Mouse (Mus musculus): ENCODE measurements around the gene Rpl13a. TPM values are rescaled to one million over a fixed set of nuclear protein-coding genes. Genes with fewer than 3 reads are reported as not detected.

Rpl13a gene
- total and polyA plus RNA-seq, 2 experiments from 2014 or later: 701 to 1,048 TPM

GRCm38 (mm10) chr7:45082401-45083299 lies 45.9 kb downstream of the Rpl13a start:
- no peak for ATAC-seq (ENCODE audit: low FRiP score)
- Histone ChIP-seq H3K27me3 (ENCODE audit: insufficient read depth, low read length) (no peaks in the 10 kb centered on the region), H3K4me3 (ENCODE audit: low read depth, low read length) (no peak overlapping the region), H3K4me1 (ENCODE audit: insufficient read depth, low read length) (no peaks in the 10 kb centered on the region), H3K4me2 (ENCODE audit: low read depth, low read length, poor library complexity, severe bottlenecking) (no peak overlapping the region), H3K27ac (ENCODE audit: low read depth, low read length) (no peak overlapping the region), H3K9me3 (ENCODE audit: low read length) (no peaks in the 10 kb centered on the region), H3K36me3 (ENCODE audit: insufficient read depth, low read length) (no peaks in the 10 kb centered on the region), H3K9ac (replicated peaks; ENCODE audit: low read length, poor library complexity, severe bottlenecking) (no peak overlapping the region)
- 71% methylated on average over 25 of the region's 25 CpGs for WGBS
- TF ChIP-seq CTCF (IDR thresholded peaks at IDR 0.05): 0 out of 2 replicates have a peak, but pooled peaks have one; percentile 10
- DNase-seq (ENCODE audit: low spot score): peak; percentile 4

GRCm38 (mm10) chr7:45081016-45081415 lies 47.5 kb downstream of the Rpl13a start:
- H3K4me2 ChIP-seq (ENCODE audit: low read depth, low read length, poor library complexity, severe bottlenecking): no peak overlapping the region
- no peak overlapping the region for H3K9ac ChIP-seq (replicated peaks; ENCODE audit: low read length, poor library complexity, severe bottlenecking)
- H3K4me1 ChIP-seq (ENCODE audit: insufficient read depth, low read length): no peaks in the 10 kb centered on the region
- no peak for TF ChIP-seq CTCF (IDR thresholded peaks at IDR 0.05)
- H3K9me3 ChIP-seq (ENCODE audit: low read length): no peaks in the 10 kb centered on the region
- H3K27ac ChIP-seq (ENCODE audit: low read depth, low read length): no peak overlapping the region
- H3K27me3 ChIP-seq (ENCODE audit: insufficient read depth, low read length): no peaks in the 10 kb centered on the region
- 44% methylated on average over 5 of the region's 5 CpGs for WGBS
- no peak overlapping the region for H3K4me3 ChIP-seq (ENCODE audit: low read depth, low read length)
- peaks cover 11% of the 10 kb centered on the region for H3K36me3 ChIP-seq (ENCODE audit: insufficient read depth, low read length)
- ATAC-seq (ENCODE audit: low FRiP score) (no peak), DNase-seq (ENCODE audit: low spot score) (no peak)

DNA sequence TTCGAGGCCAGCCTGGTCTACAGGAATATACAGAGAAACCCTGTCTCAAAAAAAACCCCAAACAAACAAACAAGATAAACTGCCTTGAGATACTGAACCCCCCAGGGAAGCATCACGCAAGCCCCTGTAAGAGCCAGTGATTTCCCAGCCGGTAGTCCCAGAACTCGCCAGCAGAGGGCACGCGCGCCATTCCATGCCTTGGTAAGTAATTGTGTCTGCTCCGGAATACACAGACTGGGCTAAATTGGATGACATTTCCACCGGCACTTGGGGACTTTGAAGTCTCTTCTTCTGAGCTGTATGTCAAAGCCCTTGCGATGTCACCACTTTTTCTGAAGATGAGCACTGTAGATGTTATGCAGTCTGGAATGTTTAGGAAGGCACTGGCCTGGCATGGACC lies 48.7 kb downstream of the Rpl13a start:
- DNase-seq (ENCODE audit: low spot score) (peak; percentile 94), ATAC-seq (ENCODE audit: low FRiP score) (peak; percentile 28; the same call in 1 of the 2 replicates)
- Histone ChIP-seq H3K4me3 (ENCODE audit: low read depth, low read length) (no peak overlapping the region), H3K4me2 (ENCODE audit: low read depth, low read length, poor library complexity, severe bottlenecking) (no peak overlapping the region), H3K36me3 (ENCODE audit: insufficient read depth, low read length) (peaks cover 18% of the 10 kb centered on the region), H3K27me3 (ENCODE audit: insufficient read depth, low read length) (no peaks in the 10 kb centered on the region), H3K27ac (ENCODE audit: low read depth, low read length) (no peak overlapping the region), H3K9ac (replicated peaks; ENCODE audit: low read length, poor library complexity, severe bottlenecking) (no peak overlapping the region), H3K4me1 (ENCODE audit: insufficient read depth, low read length) (no peaks in the 10 kb centered on the region), H3K9me3 (ENCODE audit: low read length) (no peaks in the 10 kb centered on the region)
- under 1% methylated on average over 10 of the region's 10 CpGs for WGBS
- TF ChIP-seq CTCF (IDR thresholded peaks at IDR 0.05): peak; percentile 96

DNA sequence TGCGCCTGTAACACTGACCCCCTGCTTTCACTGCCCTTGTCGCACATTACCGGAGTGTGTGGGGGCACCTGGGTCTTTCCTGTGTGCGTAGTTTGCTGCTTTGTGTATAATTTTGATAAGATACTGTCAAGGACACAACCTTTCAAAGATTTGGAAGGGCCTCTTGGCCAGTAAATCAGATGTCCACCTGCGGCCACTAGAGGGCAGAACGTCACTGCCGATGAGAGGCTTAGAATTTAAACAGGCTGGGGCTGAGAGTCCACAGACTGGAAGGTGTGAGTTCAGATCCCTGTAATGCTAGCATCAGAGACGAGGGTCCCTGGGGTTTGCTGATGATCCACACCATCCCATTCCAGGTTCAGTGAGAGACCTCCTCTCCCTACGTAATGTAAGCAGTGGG lies 50.0 kb downstream of the Rpl13a start:
- Histone ChIP-seq H3K9me3 (ENCODE audit: low read length) (no peaks in the 10 kb centered on the region), H3K9ac (replicated peaks; ENCODE audit: low read length, poor library complexity, severe bottlenecking) (no peak overlapping the region), H3K4me1 (ENCODE audit: insufficient read depth, low read length) (no peaks in the 10 kb centered on the region), H3K4me2 (ENCODE audit: low read depth, low read length, poor library complexity, severe bottlenecking) (no peak overlapping the region), H3K27ac (ENCODE audit: low read depth, low read length) (no peak overlapping the region), H3K36me3 (ENCODE audit: insufficient read depth, low read length) (peaks cover 31% of the 10 kb centered on the region), H3K4me3 (ENCODE audit: low read depth, low read length) (no peak overlapping the region), H3K27me3 (ENCODE audit: insufficient read depth, low read length) (no peaks in the 10 kb centered on the region)
- 38% methylated on average over 9 of the region's 9 CpGs for WGBS
- DNase-seq (ENCODE audit: low spot score) (peak; percentile 75), ATAC-seq (ENCODE audit: low FRiP score) (no peak)
- peak; percentile 87 for TF ChIP-seq CTCF (IDR thresholded peaks at IDR 0.05)

DNA sequence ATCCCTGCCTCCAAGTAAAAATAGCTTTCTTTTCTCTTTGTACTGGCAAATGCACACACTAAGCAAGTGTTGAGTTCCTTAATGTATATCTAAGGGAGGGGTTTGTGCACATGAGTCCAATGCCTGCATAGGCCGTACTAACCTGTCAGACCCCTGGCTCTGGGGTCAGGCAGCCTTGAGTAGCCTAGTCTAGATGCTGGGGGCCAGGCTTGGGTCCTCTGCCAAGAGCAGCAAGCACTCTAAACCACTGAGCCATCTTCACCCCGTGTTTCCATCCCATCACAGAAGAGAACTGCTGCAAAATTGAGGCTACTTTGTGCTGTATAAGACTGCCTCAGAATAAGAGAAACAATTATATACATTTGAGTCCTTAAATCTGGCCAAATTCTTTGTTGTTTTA lies 50.7 kb downstream of the Rpl13a start:
- no peak for TF ChIP-seq CTCF (IDR thresholded peaks at IDR 0.05)
- Histone ChIP-seq H3K27me3 (ENCODE audit: insufficient read depth, low read length) (no peaks in the 10 kb centered on the region), H3K36me3 (ENCODE audit: insufficient read depth, low read length) (peaks cover 33% of the 10 kb centered on the region), H3K4me1 (ENCODE audit: insufficient read depth, low read length) (no peaks in the 10 kb centered on the region), H3K4me3 (ENCODE audit: low read depth, low read length) (no peak overlapping the region), H3K27ac (ENCODE audit: low read depth, low read length) (no peak overlapping the region), H3K4me2 (ENCODE audit: low read depth, low read length, poor library complexity, severe bottlenecking) (no peak overlapping the region), H3K9me3 (ENCODE audit: low read length) (no peaks in the 10 kb centered on the region), H3K9ac (replicated peaks; ENCODE audit: low read length, poor library complexity, severe bottlenecking) (no peak overlapping the region)
- ATAC-seq (ENCODE audit: low FRiP score) (no peak), DNase-seq (ENCODE audit: low spot score) (no peak)
- 96% methylated on average over 2 of the region's 2 CpGs for WGBS

DNA sequence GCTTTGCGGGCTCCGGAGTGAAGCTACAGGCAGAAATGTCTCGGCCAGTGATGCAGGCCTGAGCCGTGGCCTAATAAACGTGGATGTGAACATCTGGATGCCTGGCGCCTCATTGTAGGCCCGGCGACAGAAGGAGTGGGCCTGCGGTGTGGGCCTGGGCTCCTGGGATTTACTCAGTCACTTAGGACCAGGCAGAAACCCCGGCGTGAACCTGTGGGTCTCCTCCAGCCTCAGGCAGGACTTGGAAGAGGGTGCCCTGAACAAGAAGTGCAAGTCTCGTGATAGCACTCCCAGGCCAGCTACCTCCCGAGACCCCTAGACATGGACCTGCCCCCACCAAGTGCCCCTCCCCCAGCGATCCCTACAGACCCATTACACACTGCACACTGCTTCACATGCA lies 51.2 kb downstream of the Rpl13a start:
- 90% methylated on average over 14 of the region's 14 CpGs for WGBS
- no peak for ATAC-seq (ENCODE audit: low FRiP score)
- H3K27me3 ChIP-seq (ENCODE audit: insufficient read depth, low read length): no peaks in the 10 kb centered on the region
- H3K4me2 ChIP-seq (ENCODE audit: low read depth, low read length, poor library complexity, severe bottlenecking): no peak overlapping the region
- DNase-seq (ENCODE audit: low spot score): no peak
- no peak overlapping the region for H3K9ac ChIP-seq (replicated peaks; ENCODE audit: low read length, poor library complexity, severe bottlenecking)
- H3K9me3 ChIP-seq (ENCODE audit: low read length): no peaks in the 10 kb centered on the region
- H3K27ac ChIP-seq (ENCODE audit: low read depth, low read length): no peak overlapping the region
- peaks cover 33% of the 10 kb centered on the region for H3K36me3 ChIP-seq (ENCODE audit: insufficient read depth, low read length)
- H3K4me3 ChIP-seq (ENCODE audit: low read depth, low read length): no peak overlapping the region
- TF ChIP-seq CTCF (IDR thresholded peaks at IDR 0.05): no peak
- no peaks in the 10 kb centered on the region for H3K4me1 ChIP-seq (ENCODE audit: insufficient read depth, low read length)

Measured in midbrain, postnatal 0 days (tissue).